Mouse (Mus musculus) neural tube, embryonic 12.5 days (tissue): ENCODE measurements around the gene Efl1. TPM values are rescaled to one million over a fixed set of nuclear protein-coding genes. Genes with fewer than 3 reads are reported as not detected.

ENCODE experiments used
- ATAC-seq: fragments of 200-750 bp; cut with Nextera tagmentation; 2 replicates; pipeline ENCODE4 v1.8.0; 2017; ENCODE audit warnings: low read depth, mild to moderate bottlenecking, moderate TSS enrichment, moderate library complexity; ENCODE audit not compliant: low FRiP score
- H3K27ac ChIP-seq: fragments of 300-500 bp; sonication (generic); 2 replicates; pipeline ENCODE4 v1.5.1; 2016
- H3K27me3 ChIP-seq: fragments of 300-500 bp; sonication (generic); replicated peaks from 2 replicates; pipeline ENCODE4 v1.6.1; 2016; ENCODE audit warnings: mild to moderate bottlenecking
- H3K36me3 ChIP-seq: fragments of 300-500 bp; sonication (generic); 2 replicates; pipeline ENCODE4 v1.6.1; 2016; ENCODE audit warnings: mild to moderate bottlenecking
- H3K4me1 ChIP-seq: fragments of 300-500 bp; sonication (generic); 2 replicates; pipeline ENCODE4 v1.6.1; 2016
- H3K4me2 ChIP-seq: fragments of 300-500 bp; sonication (generic); replicated peaks from 2 replicates; pipeline ENCODE4 v1.6.1; 2016; ENCODE audit warnings: mild to moderate bottlenecking
- H3K4me3 ChIP-seq: fragments of 300-500 bp; sonication (generic); 2 replicates; pipeline ENCODE4 v1.5.1; 2016
- H3K9ac ChIP-seq: fragments of 300-500 bp; sonication (generic); 2 replicates; pipeline ENCODE4 v1.6.1; 2016; ENCODE audit warnings: mild to moderate bottlenecking
- H3K9me3 ChIP-seq: fragments of 300-500 bp; sonication (generic); 2 replicates; pipeline ENCODE4 v1.6.1; 2016; ENCODE audit warnings: mild to moderate bottlenecking
- WGBS: fragments of 180-500 bp; shearing (Covaris S2); methylation state at CpG from one replicate; pipeline ENCODE4 v1.1.7; 2016; 5-methylcytosine and 5-hydroxymethylcytosine counted together
- polyA plus RNA-seq: library from polyadenylated mRNA; unstranded; fragments of >200 nt; fragmentation: Nextera tagmentation; extraction: Ambion mirVana; gene quantifications from 2 replicates; pipeline ENCODE4 v1.2.1, GENCODE M21; 2016

Efl1 gene
- polyA plus RNA-seq, 1 experiment from 2014 or later, result 19.0 TPM

DNA sequence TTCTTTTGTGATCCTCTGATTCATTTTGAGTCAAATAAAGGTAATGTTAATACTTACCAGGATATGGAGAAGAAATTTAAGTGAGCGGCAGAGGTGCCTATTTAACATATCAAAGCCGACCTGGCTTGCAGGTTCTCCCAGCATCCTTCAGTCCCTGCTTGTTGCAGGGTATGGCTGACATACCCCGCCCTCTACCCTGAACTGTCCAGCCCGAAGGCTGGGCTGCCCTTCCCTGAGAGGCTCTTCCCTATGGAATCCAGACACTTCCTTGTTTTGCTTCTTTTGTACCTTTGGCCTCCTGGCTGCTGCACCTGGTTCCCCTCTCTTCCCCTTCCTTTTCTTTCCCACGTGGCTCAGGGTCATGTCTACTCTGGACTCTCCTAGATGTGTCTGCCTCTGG, 160.7 kb downstream of the Efl1 start:
- 75% methylated on average over 5 of the region's 5 CpGs for WGBS
- no peak overlapping the region for H3K4me3 ChIP-seq
- no peaks in the 10 kb centered on the region for H3K36me3 ChIP-seq
- H3K4me1 ChIP-seq, result peaks cover 17% of the 10 kb centered on the region
- no peak overlapping the region for H3K4me2 ChIP-seq
- no peak overlapping the region for H3K9ac ChIP-seq
- ATAC-seq, result no peak
- H3K9me3 ChIP-seq, result no peaks in the 10 kb centered on the region
- no peaks in the 10 kb centered on the region for H3K27me3 ChIP-seq
- no peak overlapping the region for H3K27ac ChIP-seq

DNA sequence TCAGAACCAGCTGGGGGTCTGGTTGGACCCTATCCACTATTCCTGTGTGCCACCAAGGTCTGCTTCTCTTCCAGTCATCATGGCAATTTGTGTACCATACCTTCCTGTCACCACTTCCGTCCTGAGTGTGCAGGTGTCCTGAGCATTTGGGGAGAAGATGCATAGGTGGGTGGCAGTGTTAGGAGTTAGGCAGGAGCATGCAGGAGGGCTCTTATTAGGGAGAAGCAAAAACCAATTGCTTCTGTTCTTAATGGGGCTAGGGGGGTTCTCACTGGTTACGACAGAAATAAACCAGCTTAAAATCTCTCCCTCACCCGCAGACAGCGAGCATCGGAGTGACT, 162.4 kb downstream of the Efl1 start:
- Histone ChIP-seq H3K4me3 (no peak overlapping the region), H3K27ac (0 out of 2 replicates have a peak overlapping the region, but pooled peaks have one; percentile 26), H3K27me3 (no peaks in the 10 kb centered on the region), H3K9me3 (no peaks in the 10 kb centered on the region), H3K36me3 (no peaks in the 10 kb centered on the region), H3K4me1 (peaks cover 17% of the 10 kb centered on the region), H3K9ac (peak overlapping the region; percentile 33; the same call in 1 of the 2 replicates), H3K4me2 (peak overlapping the region; percentile 54)
- peak; percentile 37; the same call in 1 of the 2 replicates for ATAC-seq
- 22% methylated on average over 5 of the region's 5 CpGs for WGBS

DNA sequence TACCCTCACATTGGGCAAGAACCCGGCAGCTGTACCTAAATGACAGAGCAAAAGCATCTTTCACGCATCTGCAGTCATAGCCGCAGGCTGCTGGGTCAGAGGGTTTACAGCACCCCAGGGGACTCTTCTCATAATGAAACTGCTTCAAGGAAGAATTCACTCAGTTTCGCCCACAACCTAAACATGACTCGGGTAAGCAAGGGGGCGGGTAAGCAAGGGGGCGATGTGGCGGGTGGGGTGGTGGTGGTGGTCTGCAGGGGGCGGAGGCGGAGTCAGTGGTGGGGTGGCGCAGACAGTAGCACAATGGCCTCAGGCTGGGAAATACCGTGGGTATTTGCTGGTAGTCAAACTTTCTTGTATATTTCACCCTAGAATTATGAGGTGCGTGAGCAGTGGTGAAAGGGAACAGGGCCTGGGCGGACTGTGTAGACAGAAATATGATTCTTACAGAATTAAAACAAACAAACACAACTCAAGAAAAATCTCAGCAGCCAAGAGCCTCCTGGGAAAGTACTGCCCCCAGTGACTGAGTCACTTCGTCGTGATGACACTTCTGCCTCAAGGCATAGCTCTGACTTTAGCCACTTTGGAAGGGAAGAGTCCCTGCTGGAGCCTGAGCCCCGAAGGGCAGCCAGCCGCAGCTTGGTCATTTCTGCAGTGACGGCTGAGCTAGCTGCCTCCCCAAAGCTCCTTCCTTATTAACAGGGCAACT, 162.9 kb downstream of the Efl1 start:
- 16% methylated on average over 19 of the region's 19 CpGs for WGBS
- Histone ChIP-seq H3K4me3 (0 out of 2 replicates have a peak overlapping the region, but pooled peaks have one; percentile 9), H3K36me3 (no peaks in the 10 kb centered on the region), H3K9ac (peak overlapping the region; percentile 33; the same call in 1 of the 2 replicates), H3K27me3 (no peaks in the 10 kb centered on the region), H3K4me1 (peaks cover 17% of the 10 kb centered on the region), H3K4me2 (peak overlapping the region; percentile 54), H3K27ac (no peak overlapping the region), H3K9me3 (no peaks in the 10 kb centered on the region)
- peak; percentile 83 for ATAC-seq

DNA sequence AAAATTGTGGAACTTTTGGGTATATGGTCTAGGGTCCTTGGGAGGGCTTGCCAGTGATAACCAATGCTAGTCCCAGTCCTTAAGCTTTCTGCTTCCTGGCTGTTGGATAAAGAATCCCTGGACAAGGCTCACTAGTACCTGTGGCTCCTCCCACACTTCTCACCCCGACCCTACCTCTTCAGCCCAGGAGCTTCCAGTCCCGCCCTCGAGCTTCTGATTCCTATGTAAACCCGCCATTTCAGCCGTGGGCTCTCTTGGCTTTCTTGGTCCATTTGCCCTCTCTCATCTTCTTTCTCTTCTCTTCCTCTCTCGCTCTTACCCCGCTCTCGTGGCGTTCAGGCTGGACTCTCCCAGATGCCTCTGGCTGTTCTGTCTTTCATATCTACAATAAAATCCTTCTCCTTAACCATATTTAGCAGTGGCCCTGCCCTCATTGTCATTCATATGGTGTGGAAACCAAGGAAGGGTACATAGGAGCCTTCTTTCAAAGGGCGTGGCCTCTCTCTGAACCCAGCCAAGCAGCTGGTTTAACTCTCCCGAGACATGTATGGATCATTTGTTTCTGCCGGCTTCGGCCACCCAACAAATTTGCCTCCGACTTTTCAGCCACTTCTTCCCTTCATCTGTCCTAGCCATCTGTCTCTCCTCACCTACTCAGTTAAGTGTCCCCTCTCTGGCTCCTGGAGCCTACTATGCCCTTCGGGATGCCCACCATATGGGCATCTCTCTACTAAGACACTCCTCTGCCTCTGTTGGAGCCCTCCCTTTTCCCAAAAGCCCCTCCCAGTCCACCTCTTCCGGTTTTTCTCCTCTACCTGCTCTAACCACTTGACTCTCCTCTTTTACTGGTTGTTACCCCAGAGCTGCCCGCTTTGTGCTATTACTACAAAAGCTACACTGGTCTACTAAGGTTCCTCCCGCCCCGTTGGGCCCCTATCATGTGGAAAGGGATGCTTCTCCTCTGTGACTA, 164.1 kb downstream of the Efl1 start:
- Histone ChIP-seq H3K36me3 (no peaks in the 10 kb centered on the region), H3K9me3 (peaks cover 4% of the 10 kb centered on the region; the same call in 1 of the 2 replicates), H3K4me3 (no peak overlapping the region), H3K27ac (no peak overlapping the region), H3K9ac (no peak overlapping the region), H3K4me1 (peaks cover 17% of the 10 kb centered on the region), H3K27me3 (no peaks in the 10 kb centered on the region), H3K4me2 (no peak overlapping the region; the same call in 1 of the 2 replicates)
- WGBS, result 79% methylated on average over 19 of the region's 19 CpGs
- no peak for ATAC-seq

DNA sequence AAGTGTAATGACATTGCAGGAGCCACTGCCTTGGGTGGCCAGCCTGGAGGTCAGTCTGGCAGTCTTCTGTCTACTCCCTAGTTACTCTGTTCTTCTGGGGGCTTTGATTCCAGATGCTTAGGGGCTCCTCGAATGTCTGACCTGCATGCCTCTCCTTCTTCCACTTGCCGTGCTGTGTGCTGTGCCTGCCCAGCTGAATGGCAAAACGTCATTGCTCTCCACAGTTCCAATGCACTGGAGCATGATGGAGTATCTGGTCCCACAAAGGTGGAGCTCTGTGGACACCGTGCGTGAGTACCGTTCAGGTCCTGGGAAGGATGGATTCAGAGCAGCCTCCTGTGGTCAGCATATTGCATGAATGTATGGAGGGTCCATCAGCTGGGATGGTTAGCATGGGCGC, 171.1 kb downstream of the Efl1 start:
- H3K4me2 ChIP-seq, result no peak overlapping the region
- WGBS, result 90% methylated on average over 7 of the region's 7 CpGs
- H3K27ac ChIP-seq, result no peak overlapping the region
- peaks cover 4% of the 10 kb centered on the region; the same call in 1 of the 2 replicates for H3K9me3 ChIP-seq
- H3K27me3 ChIP-seq, result no peaks in the 10 kb centered on the region; the same call in 1 of the 2 replicates
- H3K4me1 ChIP-seq, result no peaks in the 10 kb centered on the region
- no peak overlapping the region for H3K4me3 ChIP-seq
- no peak overlapping the region for H3K9ac ChIP-seq
- ATAC-seq, result no peak
- H3K36me3 ChIP-seq, result no peaks in the 10 kb centered on the region

DNA sequence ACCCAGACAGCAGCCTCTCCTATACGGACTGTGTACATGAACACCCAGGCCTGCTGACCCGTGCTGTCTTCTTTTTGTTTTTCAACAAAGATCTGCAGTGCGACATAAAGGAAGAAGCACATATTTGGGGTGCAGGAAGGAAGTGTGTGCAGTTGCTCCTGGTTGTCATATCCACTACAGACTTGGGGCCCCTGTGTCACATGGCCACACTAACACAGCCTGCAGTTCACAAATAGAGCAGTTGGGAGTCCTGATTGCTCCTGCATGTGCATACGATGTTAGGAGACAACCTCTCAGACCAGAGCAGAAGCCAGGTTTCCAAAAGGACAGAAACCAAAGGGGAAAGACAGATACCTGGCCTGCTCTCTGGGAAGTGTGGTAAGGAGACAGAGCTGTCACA, 172.2 kb downstream of the Efl1 start:
- Histone ChIP-seq H3K27me3 (no peaks in the 10 kb centered on the region; the same call in 1 of the 2 replicates), H3K4me1 (no peaks in the 10 kb centered on the region), H3K9me3 (peaks cover 4% of the 10 kb centered on the region; the same call in 1 of the 2 replicates), H3K36me3 (no peaks in the 10 kb centered on the region), H3K4me3 (no peak overlapping the region), H3K9ac (no peak overlapping the region), H3K27ac (no peak overlapping the region), H3K4me2 (no peak overlapping the region)
- no peak for ATAC-seq
- WGBS, result 79% methylated on average over 4 of the region's 4 CpGs

DNA sequence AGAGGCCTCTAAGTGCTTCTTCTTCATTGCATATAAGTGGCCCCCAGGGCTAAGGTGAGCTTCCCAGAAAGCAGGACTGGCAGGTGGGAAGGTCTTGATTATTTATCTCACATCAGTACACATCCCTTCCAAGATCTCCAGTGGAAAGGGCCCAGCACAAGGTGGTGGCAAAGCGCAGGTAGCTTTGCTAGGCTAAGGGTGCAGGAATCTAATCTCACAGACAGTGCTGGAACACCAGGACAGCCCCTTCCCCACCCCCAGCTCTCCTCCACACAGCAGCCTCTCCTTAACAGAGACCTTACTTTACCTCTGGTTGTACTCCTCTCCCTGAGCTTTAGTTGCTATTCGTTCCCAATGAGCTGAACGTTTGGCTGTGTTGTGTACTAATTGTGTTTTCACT, 173.1 kb downstream of the Efl1 start:
- Histone ChIP-seq H3K4me3 (no peak overlapping the region), H3K36me3 (no peaks in the 10 kb centered on the region), H3K27ac (no peak overlapping the region), H3K9ac (no peak overlapping the region), H3K4me2 (no peak overlapping the region), H3K9me3 (peaks cover 4% of the 10 kb centered on the region; the same call in 1 of the 2 replicates), H3K4me1 (no peaks in the 10 kb centered on the region), H3K27me3 (no peaks in the 10 kb centered on the region; the same call in 1 of the 2 replicates)
- 76% methylated on average over 3 of the region's 3 CpGs for WGBS
- ATAC-seq, result no peak

DNA sequence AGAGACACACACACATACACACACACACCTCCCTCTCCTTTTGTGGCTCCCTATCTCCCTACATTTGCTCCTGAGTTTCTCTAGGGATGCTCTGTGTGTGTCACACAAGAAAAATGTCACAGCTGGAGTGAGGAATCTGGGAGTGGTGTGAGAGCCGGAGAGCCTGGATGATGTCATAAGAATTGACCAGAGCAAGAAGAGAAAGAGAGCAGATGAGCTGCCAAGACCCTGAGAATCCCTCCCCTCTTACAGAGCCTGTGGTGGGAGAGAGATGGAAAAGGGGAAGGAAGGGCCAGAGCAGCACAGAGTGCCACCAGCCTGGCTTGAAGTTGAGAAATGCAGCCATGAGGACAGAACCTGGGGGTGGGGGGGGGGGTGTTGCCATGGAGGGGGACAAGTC, 174.1 kb downstream of the Efl1 start:
- H3K27me3 ChIP-seq, result no peaks in the 10 kb centered on the region; the same call in 1 of the 2 replicates
- H3K36me3 ChIP-seq, result no peaks in the 10 kb centered on the region
- WGBS, result 52% methylated on average over 1 of the region's 1 CpGs
- H3K4me2 ChIP-seq, result no peak overlapping the region
- no peaks in the 10 kb centered on the region for H3K9me3 ChIP-seq
- ATAC-seq, result no peak
- H3K4me1 ChIP-seq, result no peaks in the 10 kb centered on the region
- no peak overlapping the region for H3K27ac ChIP-seq
- no peak overlapping the region for H3K9ac ChIP-seq
- no peak overlapping the region for H3K4me3 ChIP-seq

Other genes starting within 250 kb of the Efl1 start
- gene Saxo2, start 86 bp upstream of the Efl1 start, polyA plus RNA-seq, result 10.9 and 12.7 TPM in 2 replicates
- gene Mex3b, start 218.7 kb downstream of the Efl1 start, polyA plus RNA-seq, result 42.9 and 44.0 TPM in 2 replicates